Mouse (Mus musculus) ES-Bruce4 (cell line): Measurements from ENCODE around the gene Ttll5. TPM values are rescaled to one million over a fixed set of nuclear protein-coding genes. Genes with fewer than 3 reads are reported as not detected.

Experiments used
- H3K27ac ChIP-seq: 2 replicates; pipeline ENCODE4 v1.5.1; 2012; ENCODE audit warnings: low read length, inconsistent platforms; ENCODE audit not compliant: insufficient read depth
- H3K27me3 ChIP-seq: 2 replicates; pipeline ENCODE4 v1.6.1; 2012; ENCODE audit warnings: mild to moderate bottlenecking, low read length, inconsistent platforms; ENCODE audit not compliant: control insufficient read depth, poor library complexity, insufficient read depth, severe bottlenecking
- H3K36me3 ChIP-seq: 2 replicates; pipeline ENCODE4 v1.6.1; 2012; ENCODE audit warnings: inconsistent platforms, mild to moderate bottlenecking, low read length, moderate library complexity; ENCODE audit not compliant: control insufficient read depth, poor library complexity, insufficient read depth, severe bottlenecking
- H3K4me1 ChIP-seq: one replicate; pipeline ENCODE4 v1.8.1; 2011; ENCODE audit warnings: low read length; ENCODE audit not compliant: control insufficient read depth, insufficient read depth
- H3K4me3 ChIP-seq: 2 replicates; pipeline ENCODE4 v1.5.1; 2011; ENCODE audit warnings: low read depth, mild to moderate bottlenecking, low read length
- H3K9ac ChIP-seq: 2 replicates; pipeline ENCODE4 v1.6.1; 2012; ENCODE audit warnings: low read depth, mild to moderate bottlenecking, inconsistent platforms; ENCODE audit not compliant: poor library complexity, severe bottlenecking
- H3K9me3 ChIP-seq: replicated peaks from 2 replicates; pipeline ENCODE4 v1.6.1; 2012; ENCODE audit warnings: mild to moderate bottlenecking, low read length, inconsistent platforms; ENCODE audit not compliant: control insufficient read depth, poor library complexity, insufficient read depth, severe bottlenecking
- CTCF ChIP-seq: IDR thresholded peaks from one replicate; pipeline ENCODE4 v1.8.1; 2011; ENCODE audit warnings: low read depth, low read length
- EP300 ChIP-seq: IDR thresholded peaks from 2 replicates; pipeline ENCODE4 v1.6.1; 2011; ENCODE audit warnings: low read depth, low read length; ENCODE audit not compliant: insufficient read depth
- POLR2A ChIP-seq: IDR thresholded peaks from one replicate; pipeline ENCODE4 v1.8.1; 2011; ENCODE audit warnings: low read length; ENCODE audit not compliant: insufficient read depth
- polyA plus RNA-seq: library from polyadenylated mRNA; stranded (reverse); fragments of >200 nt; gene quantifications from 2 replicates; pipeline ENCODE4 v1.2.4, GENCODE M21; 2011; ENCODE audit warnings: low read depth; ENCODE audit not compliant: missing spikeins, insufficient read depth, insufficient read length

Gene Ttll5
- polyA plus RNA-seq, 1 experiment, result 19.4 TPM

DNA sequence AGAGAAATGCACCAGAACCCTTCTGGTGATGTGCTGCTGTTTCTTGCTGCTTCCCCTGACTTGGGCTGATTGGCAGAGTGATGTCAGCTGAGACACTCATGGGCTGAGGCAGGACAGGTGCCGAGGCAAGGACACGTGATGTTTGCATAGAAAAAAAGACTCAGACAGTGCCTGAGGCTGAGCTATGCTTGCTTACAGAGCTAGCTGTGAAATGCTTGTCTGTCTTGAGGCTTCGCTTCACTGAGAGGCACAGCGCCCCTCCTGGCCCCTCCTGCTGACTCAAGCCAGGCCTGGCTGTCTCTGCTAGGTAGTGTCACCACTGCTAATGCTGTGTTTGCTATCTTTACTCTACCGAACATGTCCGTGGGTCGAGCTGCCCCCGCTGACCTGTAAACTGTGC lies 26.2 kb downstream of the Ttll5 start:
- peak; percentile 20 for TF ChIP-seq CTCF
- no peak for TF ChIP-seq POLR2A
- no peak for TF ChIP-seq EP300
- H3K9me3 ChIP-seq, result no peaks in the 10 kb centered on the region
- H3K4me3 ChIP-seq, result no peak overlapping the region
- no peaks in the 10 kb centered on the region for H3K27me3 ChIP-seq
- H3K4me1 ChIP-seq, result peaks cover 1% of the 10 kb centered on the region
- H3K9ac ChIP-seq, result no peak overlapping the region
- no peak overlapping the region for H3K27ac ChIP-seq
- peaks cover 7% of the 10 kb centered on the region; the same call in 1 of the 2 replicates for H3K36me3 ChIP-seq

DNA sequence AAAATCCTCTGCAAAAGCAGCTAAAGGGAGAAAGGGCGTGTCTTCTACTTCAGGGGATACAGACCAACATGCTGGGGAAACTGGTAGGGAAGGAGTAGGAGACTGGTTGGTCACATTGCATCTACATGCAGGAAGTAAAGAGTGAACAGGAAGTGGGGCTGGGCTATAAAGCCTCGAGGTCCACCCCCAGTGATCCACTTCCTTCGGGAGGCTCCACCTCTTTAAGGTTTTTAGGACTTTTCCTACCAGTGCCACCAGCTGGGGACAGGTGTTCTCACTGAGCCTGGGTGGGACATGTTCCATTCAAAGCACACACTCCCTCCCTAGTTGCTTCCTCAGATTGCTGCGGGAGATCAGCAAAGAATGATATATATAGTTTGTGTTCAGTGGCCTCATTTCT lies 29.4 kb downstream of the Ttll5 start:
- H3K9ac ChIP-seq, result no peak overlapping the region
- no peaks in the 10 kb centered on the region for H3K27me3 ChIP-seq
- H3K4me1 ChIP-seq, result peaks cover 1% of the 10 kb centered on the region
- H3K27ac ChIP-seq, result no peak overlapping the region
- H3K36me3 ChIP-seq, result peaks cover 6% of the 10 kb centered on the region; the same call in 1 of the 2 replicates
- no peak for TF ChIP-seq EP300
- TF ChIP-seq CTCF, result no peak
- TF ChIP-seq POLR2A, result no peak
- H3K4me3 ChIP-seq, result no peak overlapping the region
- H3K9me3 ChIP-seq, result no peaks in the 10 kb centered on the region

DNA sequence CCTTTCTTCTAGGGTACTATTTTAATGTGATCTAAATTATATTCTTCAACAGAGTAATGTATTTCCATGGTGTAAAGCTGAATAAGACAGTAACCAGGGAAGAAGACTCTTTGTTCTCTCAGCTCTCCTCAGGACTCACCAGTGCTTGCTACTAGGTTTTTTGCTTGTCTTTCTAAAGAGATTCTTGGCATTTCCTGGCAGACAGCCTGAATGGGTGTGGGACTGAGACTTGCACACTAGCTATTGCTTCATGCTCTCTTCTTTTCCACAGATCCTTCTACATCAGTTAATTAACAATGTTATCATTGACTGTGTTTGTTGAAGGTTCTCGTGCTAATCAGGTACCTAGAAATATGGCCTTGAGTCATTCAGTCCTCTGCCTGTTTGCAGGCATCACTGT lies 29.8 kb downstream of the Ttll5 start:
- TF ChIP-seq POLR2A, result no peak
- TF ChIP-seq CTCF, result no peak
- TF ChIP-seq EP300, result no peak
- H3K4me3 ChIP-seq, result no peak overlapping the region
- H3K9ac ChIP-seq, result no peak overlapping the region
- H3K9me3 ChIP-seq, result no peaks in the 10 kb centered on the region
- H3K27ac ChIP-seq, result no peak overlapping the region
- H3K27me3 ChIP-seq, result no peaks in the 10 kb centered on the region
- peaks cover 3% of the 10 kb centered on the region; the same call in 1 of the 2 replicates for H3K36me3 ChIP-seq
- peaks cover 1% of the 10 kb centered on the region for H3K4me1 ChIP-seq

DNA sequence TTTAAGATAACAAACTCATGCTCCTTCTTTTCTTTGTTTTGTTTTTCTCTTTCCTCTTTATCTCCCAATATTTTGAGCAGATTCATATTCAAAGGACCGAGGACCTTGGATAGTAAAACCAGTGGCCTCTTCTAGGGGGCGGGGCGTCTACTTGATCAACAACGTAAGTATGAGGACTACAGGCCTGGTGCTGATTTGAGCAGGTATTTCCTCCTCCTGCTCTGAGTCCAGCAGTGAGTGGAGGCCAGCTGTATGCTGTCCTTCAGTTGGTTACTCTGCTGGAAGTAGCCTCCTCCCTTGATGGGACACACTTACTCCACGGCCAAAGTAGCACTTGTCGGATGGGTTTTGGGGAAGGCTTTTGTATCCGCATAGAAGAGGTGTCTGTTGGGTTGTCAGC lies 32.8 kb downstream of the Ttll5 start:
- no peaks in the 10 kb centered on the region for H3K36me3 ChIP-seq
- no peaks in the 10 kb centered on the region for H3K9me3 ChIP-seq
- H3K27me3 ChIP-seq, result no peaks in the 10 kb centered on the region
- H3K9ac ChIP-seq, result no peak overlapping the region
- TF ChIP-seq EP300 (no peak), POLR2A (no peak), CTCF (no peak)
- H3K27ac ChIP-seq, result no peak overlapping the region
- no peak overlapping the region for H3K4me3 ChIP-seq
- H3K4me1 ChIP-seq, result peaks cover 1% of the 10 kb centered on the region

DNA sequence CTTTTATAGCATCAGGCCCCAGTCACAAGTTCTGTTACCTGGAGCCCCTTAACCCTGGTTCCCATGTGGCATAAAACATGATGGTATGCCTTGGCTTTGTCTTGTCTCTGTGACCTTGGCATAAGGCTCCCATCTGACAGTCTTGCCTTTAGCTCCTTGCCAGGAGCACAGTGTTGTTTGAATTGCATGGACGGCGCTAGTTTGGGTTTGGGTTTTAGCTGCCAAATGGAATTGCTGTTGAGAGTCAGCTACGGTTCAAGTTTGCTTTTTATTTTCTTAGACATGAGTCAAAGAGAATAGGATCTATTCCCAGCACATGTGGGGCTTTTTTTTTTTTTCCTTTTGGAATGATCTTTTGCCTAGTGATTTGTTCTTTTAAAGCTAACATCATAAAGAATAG lies 34.7 kb downstream of the Ttll5 start:
- no peak overlapping the region for H3K27ac ChIP-seq
- H3K9ac ChIP-seq, result no peak overlapping the region
- peaks cover 4% of the 10 kb centered on the region; the same call in 1 of the 2 replicates for H3K36me3 ChIP-seq
- H3K27me3 ChIP-seq, result no peaks in the 10 kb centered on the region
- TF ChIP-seq EP300 (no peak), POLR2A (no peak), CTCF (no peak)
- no peaks in the 10 kb centered on the region for H3K9me3 ChIP-seq
- no peaks in the 10 kb centered on the region for H3K4me1 ChIP-seq
- no peak overlapping the region for H3K4me3 ChIP-seq

DNA sequence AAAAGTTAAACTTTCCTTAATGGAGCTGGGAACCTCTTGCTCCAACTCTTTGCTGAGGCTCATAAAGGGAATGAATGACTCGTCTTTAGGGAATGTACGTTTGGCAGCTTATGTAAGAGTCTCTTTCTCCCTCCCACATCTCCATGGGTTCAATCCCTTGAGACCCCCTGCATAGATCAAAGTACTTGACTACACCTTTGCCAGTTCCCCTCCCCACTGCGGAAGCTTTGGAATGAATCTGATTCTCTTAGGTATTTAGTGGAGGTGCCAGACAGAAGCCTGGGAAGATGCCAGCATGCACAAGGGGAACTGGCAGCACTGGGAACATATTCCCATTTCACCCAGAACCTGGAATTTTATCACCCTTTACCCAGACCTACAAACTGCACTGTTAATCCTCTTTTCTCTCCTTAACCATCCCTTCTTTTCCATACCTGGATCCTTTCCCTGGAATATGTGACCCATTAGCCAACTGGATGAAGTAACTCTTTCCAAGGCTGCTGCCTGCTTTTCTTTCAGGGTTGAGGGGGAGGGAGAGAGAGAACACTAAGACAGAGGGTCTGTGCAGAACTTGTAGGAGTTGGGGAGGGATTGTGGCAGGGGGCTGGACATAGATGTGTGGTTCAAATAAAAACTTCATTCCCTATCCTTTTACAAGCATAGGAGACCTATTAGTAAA lies 35.2 kb downstream of the Ttll5 start:
- Histone ChIP-seq H3K4me3 (no peak overlapping the region), H3K27ac (no peak overlapping the region), H3K4me1 (no peaks in the 10 kb centered on the region), H3K27me3 (no peaks in the 10 kb centered on the region), H3K36me3 (peaks cover 4% of the 10 kb centered on the region; the same call in 1 of the 2 replicates), H3K9ac (no peak overlapping the region), H3K9me3 (no peaks in the 10 kb centered on the region)
- TF ChIP-seq CTCF (no peak), EP300 (no peak), POLR2A (no peak)
